Mouse (Mus musculus) midbrain, embryonic 13.5 days (tissue): ENCODE measurements around the gene Rplp0. TPM values are rescaled to one million over a fixed set of nuclear protein-coding genes. Genes with fewer than 3 reads are reported as not detected.

Experiments used
- ATAC-seq: fragments of 200-750 bp; cut with Nextera tagmentation; 2 replicates; pipeline ENCODE4 v1.8.0; 2017; ENCODE audit warnings: mild to moderate bottlenecking, moderate TSS enrichment, moderate library complexity
- H3K27ac ChIP-seq: fragments of 300-500 bp; sonication (generic); 2 replicates; pipeline ENCODE4 v1.5.1; 2015; ENCODE audit warnings: inconsistent platforms, mild to moderate bottlenecking, moderate library complexity
- H3K27me3 ChIP-seq: fragments of 300-500 bp; sonication (generic); 2 replicates; pipeline ENCODE4 v1.6.1; 2015; ENCODE audit warnings: mild to moderate bottlenecking, inconsistent platforms
- H3K36me3 ChIP-seq: fragments of 300-500 bp; sonication (generic); 2 replicates; pipeline ENCODE4 v1.6.1; 2015; ENCODE audit warnings: mild to moderate bottlenecking, inconsistent platforms
- H3K4me1 ChIP-seq: fragments of 300-500 bp; sonication (generic); replicated peaks from 2 replicates; pipeline ENCODE4 v1.6.1; 2015; ENCODE audit warnings: inconsistent platforms
- H3K4me2 ChIP-seq: fragments of 300-500 bp; sonication (generic); replicated peaks from 2 replicates; pipeline ENCODE4 v1.6.1; 2015; ENCODE audit warnings: moderate library complexity, mild to moderate bottlenecking, inconsistent platforms
- H3K4me3 ChIP-seq: fragments of 300-500 bp; sonication (generic); replicated peaks from 2 replicates; pipeline ENCODE4 v1.5.1; 2015; ENCODE audit warnings: mild to moderate bottlenecking, inconsistent platforms
- H3K9ac ChIP-seq: fragments of 300-500 bp; sonication (generic); replicated peaks from 2 replicates; pipeline ENCODE4 v1.6.1; 2015; ENCODE audit warnings: mild to moderate bottlenecking, inconsistent platforms
- H3K9me3 ChIP-seq: fragments of 300-500 bp; sonication (generic); 2 replicates; pipeline ENCODE4 v1.6.1; 2016; ENCODE audit warnings: mild to moderate bottlenecking, inconsistent platforms
- WGBS: fragments of 180-500 bp; shearing (Covaris S2); methylation state at CpG from one replicate; pipeline ENCODE4 v1.1.7; 2015; 5-methylcytosine and 5-hydroxymethylcytosine counted together
- polyA plus RNA-seq: library from polyadenylated mRNA; unstranded; fragments of >200 nt; fragmentation: Nextera tagmentation; extraction: Ambion mirVana; gene quantifications from 2 replicates; pipeline ENCODE4 v1.2.1, GENCODE M21; 2015

The Rplp0 gene
- 905 and 914 TPM in 2 replicates for polyA plus RNA-seq

DNA sequence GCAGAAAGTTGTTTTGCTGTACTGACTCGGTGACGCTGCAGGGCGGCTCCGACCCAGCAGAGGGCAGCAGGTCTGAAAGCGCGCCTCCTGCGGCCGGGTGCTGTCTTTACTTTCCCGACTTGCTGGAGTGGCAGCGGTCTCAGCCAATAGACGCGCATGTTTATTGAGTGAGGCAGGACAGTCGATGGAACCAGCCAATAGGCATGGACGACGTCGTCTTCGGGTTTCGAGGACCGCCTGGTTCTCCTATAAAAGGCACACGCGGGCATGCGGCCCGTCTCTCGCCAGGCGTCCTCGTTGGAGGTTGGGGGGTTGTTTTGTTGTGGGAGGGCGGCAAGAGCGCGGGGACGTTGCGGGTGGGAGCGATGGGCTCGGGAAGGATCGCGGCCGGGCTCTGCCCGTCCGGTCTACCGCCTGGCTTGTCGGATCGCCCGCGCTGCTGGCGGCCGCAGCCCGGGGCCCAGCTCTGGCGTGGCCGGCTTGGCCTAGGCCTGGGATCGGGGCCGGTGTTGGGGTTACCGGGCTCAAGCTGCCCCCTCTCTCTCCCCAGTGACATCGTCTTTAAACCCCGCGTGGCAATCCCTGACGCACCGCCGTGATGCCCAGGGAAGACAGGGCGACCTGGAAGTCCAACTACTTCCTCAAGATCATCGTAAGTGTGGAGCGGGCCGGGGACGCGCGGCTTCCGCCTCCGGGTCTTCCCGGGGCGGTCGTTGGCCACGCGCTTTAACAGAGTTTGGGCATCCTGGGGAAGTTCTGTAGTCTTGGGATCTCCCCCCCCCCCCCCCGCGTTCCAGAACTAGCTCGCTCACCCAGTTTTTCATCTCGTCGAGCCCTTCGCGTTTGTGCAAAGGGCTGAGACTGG is at the start of gene Rplp0:
Gene Rplp0, plus strand, starts transcription at position 231 of the 865 bp plus-strand sequence.
- no peaks in the 10 kb centered on the region for H3K9me3 ChIP-seq
- WGBS, result under 1% methylated on average over 77 of the region's 78 CpGs
- peak; percentile 99 for ATAC-seq
- H3K36me3 ChIP-seq, result peaks cover 39% of the 10 kb centered on the region
- H3K4me2 ChIP-seq, result peak within 1 kb of the TSS; percentile 75
- no peaks in the 10 kb centered on the region for H3K27me3 ChIP-seq
- H3K9ac ChIP-seq, result peak within 1 kb of the TSS; percentile 98
- H3K4me1 ChIP-seq, result peaks cover 33% of the 10 kb centered on the region
- peak within 1 kb of the TSS; percentile 88 for H3K4me3 ChIP-seq
- H3K27ac ChIP-seq, result peak within 1 kb of the TSS; percentile 84

DNA sequence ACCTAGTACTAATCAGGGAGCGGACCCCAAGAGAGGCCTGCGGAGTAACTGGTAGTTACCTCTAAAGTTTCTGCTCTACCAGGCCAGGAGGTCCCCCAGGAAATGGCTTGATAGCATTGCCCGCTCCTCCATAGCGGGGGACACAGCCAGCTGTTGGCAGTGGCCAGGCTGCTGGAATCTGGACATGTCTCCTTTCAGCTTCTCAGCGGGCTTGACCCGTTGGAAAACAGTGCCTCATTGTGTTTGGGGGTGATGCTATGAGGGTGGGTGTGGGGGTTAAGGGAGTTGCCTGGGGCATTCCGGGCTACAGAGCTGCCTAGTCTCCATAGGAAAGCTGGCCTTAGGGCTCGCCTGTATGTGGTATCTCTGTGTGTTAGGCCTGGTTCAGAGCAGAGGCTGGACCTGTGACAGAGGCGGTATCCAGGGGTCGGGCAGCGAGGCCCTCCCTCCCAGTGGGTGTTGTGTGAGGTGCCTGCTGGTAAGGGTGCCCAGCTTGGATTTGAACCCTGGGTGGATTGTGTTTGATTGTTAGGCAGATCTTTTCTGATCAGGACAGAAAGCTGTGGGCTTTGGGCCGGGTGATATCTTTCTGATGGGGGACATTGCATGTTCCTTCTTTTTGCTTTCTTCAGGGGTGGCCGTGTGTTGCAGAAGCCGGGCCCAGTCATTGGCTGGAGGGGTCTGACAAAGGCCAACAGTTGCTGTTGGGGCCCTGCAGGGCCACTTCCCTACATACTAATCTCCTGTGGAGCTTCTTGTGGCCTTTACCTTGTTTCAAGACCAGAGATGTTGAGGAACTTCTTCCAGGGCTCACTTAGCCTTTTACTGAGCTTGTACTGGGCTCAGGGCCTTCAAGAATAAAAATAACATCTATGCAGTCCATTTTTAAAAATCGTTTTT is 49.2 kb upstream of the Rplp0 start:
- no peak for ATAC-seq
- no peaks in the 10 kb centered on the region for H3K36me3 ChIP-seq
- WGBS, result 63% methylated on average over 15 of the region's 15 CpGs
- H3K4me3 ChIP-seq, result no peak overlapping the region
- no peaks in the 10 kb centered on the region for H3K9me3 ChIP-seq
- peak overlapping the region; percentile 86; the same call in 1 of the 2 replicates for H3K4me2 ChIP-seq
- no peak overlapping the region for H3K27ac ChIP-seq
- H3K9ac ChIP-seq, result no peak overlapping the region; the same call in 1 of the 2 replicates
- H3K4me1 ChIP-seq, result peaks cover 41% of the 10 kb centered on the region
- no peaks in the 10 kb centered on the region for H3K27me3 ChIP-seq

- Histone ChIP-seq H3K4me1 (peaks cover 36% of the 10 kb centered on the region), H3K9ac (no peak overlapping the region), H3K9me3 (no peaks in the 10 kb centered on the region), H3K4me3 (no peak overlapping the region), H3K36me3 (0 out of 2 replicates have a peak, but pooled peaks cover under 1% of the 10 kb centered on the region), H3K27me3 (no peaks in the 10 kb centered on the region), H3K27ac (no peak overlapping the region), H3K4me2 (no peak overlapping the region)
- no peak for ATAC-seq
- 88% methylated on average over 7 of the region's 7 CpGs for WGBS
Observed at GRCm38 (mm10) chr5:115512375-115512774, 46.9 kb upstream of the Rplp0 start.

GRCm38 (mm10) chr5:115513246-115513645 is 46.0 kb upstream of the Rplp0 start:
- H3K27ac ChIP-seq, result no peak overlapping the region
- H3K4me3 ChIP-seq, result no peak overlapping the region
- H3K9ac ChIP-seq, result no peak overlapping the region
- H3K36me3 ChIP-seq, result 0 out of 2 replicates have a peak, but pooled peaks cover 2% of the 10 kb centered on the region
- H3K4me1 ChIP-seq, result peaks cover 27% of the 10 kb centered on the region
- H3K27me3 ChIP-seq, result no peaks in the 10 kb centered on the region
- no peak for ATAC-seq
- 98% methylated on average over 14 of the region's 14 CpGs for WGBS
- no peaks in the 10 kb centered on the region for H3K9me3 ChIP-seq
- no peak overlapping the region for H3K4me2 ChIP-seq

- Histone ChIP-seq H3K27me3 (no peaks in the 10 kb centered on the region), H3K4me1 (peaks cover 22% of the 10 kb centered on the region), H3K36me3 (0 out of 2 replicates have a peak, but pooled peaks cover 2% of the 10 kb centered on the region), H3K27ac (no peak overlapping the region), H3K4me3 (no peak overlapping the region), H3K4me2 (no peak overlapping the region), H3K9me3 (no peaks in the 10 kb centered on the region), H3K9ac (no peak overlapping the region)
- ATAC-seq, result no peak
- WGBS, result 97% methylated on average over 16 of the region's 16 CpGs
Observed at GRCm38 (mm10) chr5:115513721-115514120, 45.5 kb upstream of the Rplp0 start.

DNA sequence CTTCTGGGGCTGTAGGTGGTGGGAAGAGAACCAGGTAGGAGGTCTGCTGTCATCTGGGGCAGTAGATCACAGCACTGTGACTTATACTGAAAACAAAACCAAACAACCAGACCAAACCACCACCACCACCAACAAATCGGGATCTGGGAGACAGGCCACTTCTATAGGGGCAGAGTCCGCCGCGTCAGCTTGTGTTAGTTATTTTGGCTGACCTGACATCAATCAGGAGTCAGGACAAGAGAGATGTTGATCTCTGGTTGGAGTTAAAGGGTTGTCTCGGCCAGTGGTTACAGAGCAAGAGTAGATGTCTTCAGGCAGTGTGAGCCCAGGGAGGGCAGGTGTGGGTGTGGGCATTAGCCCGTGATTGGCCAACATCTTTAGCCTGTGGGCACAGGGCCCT is 44.9 kb upstream of the Rplp0 start:
- H3K27me3 ChIP-seq, result no peaks in the 10 kb centered on the region
- 94% methylated on average over 6 of the region's 6 CpGs for WGBS
- H3K27ac ChIP-seq, result peak overlapping the region; percentile 37; the same call in 1 of the 2 replicates
- H3K4me2 ChIP-seq, result no peak overlapping the region
- 0 out of 2 replicates have a peak, but pooled peaks cover 2% of the 10 kb centered on the region for H3K36me3 ChIP-seq
- peaks cover 16% of the 10 kb centered on the region for H3K4me1 ChIP-seq
- H3K9ac ChIP-seq, result no peak overlapping the region
- no peak overlapping the region for H3K4me3 ChIP-seq
- no peak for ATAC-seq
- H3K9me3 ChIP-seq, result no peaks in the 10 kb centered on the region

DNA sequence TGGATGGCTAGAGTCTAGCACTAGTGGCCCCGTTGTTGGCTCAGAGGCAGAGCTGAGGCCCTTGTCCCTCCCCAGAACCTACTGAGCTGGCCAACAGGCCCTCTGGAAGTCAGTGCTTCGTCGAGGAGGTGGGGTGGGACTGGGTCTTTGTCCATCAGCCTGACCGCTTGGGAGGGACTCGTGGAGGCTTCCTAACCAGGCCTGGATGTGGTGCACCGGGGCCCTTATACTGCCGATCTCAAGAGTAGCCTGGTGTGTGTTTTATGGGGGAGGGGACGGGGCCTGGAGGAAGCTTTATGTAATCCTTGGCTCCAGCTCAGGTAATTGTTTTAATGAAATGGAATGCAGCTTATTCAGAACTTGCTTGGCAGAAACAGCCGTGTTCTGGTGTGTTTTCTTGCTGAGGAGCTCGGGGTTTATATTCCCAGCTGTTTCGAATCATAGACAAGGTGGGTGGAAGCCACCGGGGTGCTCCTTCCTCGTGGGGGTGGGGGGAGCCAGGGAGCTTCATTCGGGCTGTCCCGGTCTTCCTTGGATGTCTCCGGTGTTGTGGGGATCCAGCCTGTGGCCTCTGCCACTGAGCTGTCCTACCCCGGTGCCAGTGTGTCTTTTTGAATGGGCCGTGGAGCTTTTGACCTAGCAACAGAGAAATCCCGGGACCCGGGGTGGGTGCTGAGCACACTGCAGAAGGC is 44.2 kb upstream of the Rplp0 start:
- Histone ChIP-seq H3K4me2 (no peak overlapping the region), H3K9me3 (no peaks in the 10 kb centered on the region), H3K9ac (no peak overlapping the region), H3K27ac (peak overlapping the region; percentile 37), H3K4me3 (no peak overlapping the region), H3K36me3 (0 out of 2 replicates have a peak, but pooled peaks cover 2% of the 10 kb centered on the region), H3K4me1 (peaks cover 9% of the 10 kb centered on the region), H3K27me3 (no peaks in the 10 kb centered on the region)
- ATAC-seq, result no peak
- 70% methylated on average over 20 of the region's 20 CpGs for WGBS

- no peak overlapping the region for H3K4me2 ChIP-seq
- H3K27ac ChIP-seq, result peak overlapping the region; percentile 30; the same call in 1 of the 2 replicates
- 0 out of 2 replicates have a peak, but pooled peaks cover 5% of the 10 kb centered on the region for H3K4me1 ChIP-seq
- H3K36me3 ChIP-seq, result 0 out of 2 replicates have a peak, but pooled peaks cover 2% of the 10 kb centered on the region
- H3K9me3 ChIP-seq, result no peaks in the 10 kb centered on the region
- H3K27me3 ChIP-seq, result no peaks in the 10 kb centered on the region
- ATAC-seq, result no peak
- no peak overlapping the region for H3K4me3 ChIP-seq
- 82% methylated on average over 32 of the region's 32 CpGs for WGBS
- H3K9ac ChIP-seq, result no peak overlapping the region
Observed at GRCm38 (mm10) chr5:115516081-115516907, 43.0 kb upstream of the Rplp0 start.

- Histone ChIP-seq H3K4me3 (no peak overlapping the region), H3K4me2 (no peak overlapping the region), H3K27ac (no peak overlapping the region), H3K4me1 (0 out of 2 replicates have a peak, but pooled peaks cover 5% of the 10 kb centered on the region), H3K27me3 (no peaks in the 10 kb centered on the region), H3K36me3 (0 out of 2 replicates have a peak, but pooled peaks cover 2% of the 10 kb centered on the region), H3K9me3 (no peaks in the 10 kb centered on the region), H3K9ac (no peak overlapping the region)
- ATAC-seq, result no peak
- WGBS, result 94% methylated on average over 7 of the region's 7 CpGs
Observed at GRCm38 (mm10) chr5:115516908-115517307, 42.4 kb upstream of the Rplp0 start.

- WGBS, result 92% methylated on average over 9 of the region's 9 CpGs
- Histone ChIP-seq H3K27ac (no peak overlapping the region), H3K4me1 (0 out of 2 replicates have a peak, but pooled peaks cover 5% of the 10 kb centered on the region), H3K9ac (no peak overlapping the region), H3K36me3 (0 out of 2 replicates have a peak, but pooled peaks cover 2% of the 10 kb centered on the region), H3K9me3 (no peaks in the 10 kb centered on the region), H3K4me3 (no peak overlapping the region), H3K4me2 (no peak overlapping the region), H3K27me3 (no peaks in the 10 kb centered on the region)
- ATAC-seq, result no peak
Observed at GRCm38 (mm10) chr5:115517501-115517900, 41.8 kb upstream of the Rplp0 start.
